Mouse (Mus musculus): Measurements from ENCODE around the gene Thoc5.

The Thoc5 gene

GRCm38 (mm10) chr11:4906231-4906630, 11.1 kb downstream of the Thoc5 start:
- DNase-seq (ENCODE audit: low spot score) = no peak

GRCm38 (mm10) chr11:4916068-4916467, 20.9 kb downstream of the Thoc5 start:
- DNase-seq (ENCODE audit: low spot score) = peak; percentile 39

GRCm38 (mm10) chr11:4921281-4921680, 26.2 kb downstream of the Thoc5 start:
- DNase-seq (ENCODE audit: low spot score) = no peak

GRCm38 (mm10) chr11:4921751-4922150, 26.6 kb downstream of the Thoc5 start:
- no peak for DNase-seq (ENCODE audit: low spot score)

- no peak for DNase-seq (ENCODE audit: low spot score)
Observed at GRCm38 (mm10) chr11:4927224-4927623, 32.1 kb downstream of the Thoc5 start.

GRCm38 (mm10) chr11:4931009-4931601, 36.0 kb downstream of the Thoc5 start:
- no peak for DNase-seq (ENCODE audit: low spot score)

GRCm38 (mm10) chr11:4936243-4936642, 41.1 kb downstream of the Thoc5 start:
- DNase-seq (ENCODE audit: low spot score) = no peak

- DNase-seq (ENCODE audit: low spot score) = no peak
Observed at GRCm38 (mm10) chr11:4946530-4946929, 51.4 kb downstream of the Thoc5 start.

GRCm38 (mm10) chr11:4946947-4947812, 52.1 kb downstream of the Thoc5 start:
- DNase-seq (ENCODE audit: low spot score) = peak; percentile 87

GRCm38 (mm10) chr11:4947813-4948174, 52.7 kb downstream of the Thoc5 start, which contains the start of gene Nefh:
TSS of gene Nefh (minus strand) at chr11:4948064.
- peak; percentile 5 for DNase-seq (ENCODE audit: low spot score)

- DNase-seq (ENCODE audit: low spot score) = no peak
Observed at GRCm38 (mm10) chr11:4948792-4949191, 53.7 kb downstream of the Thoc5 start.

GRCm38 (mm10) chr11:4949256-4950044, 54.3 kb downstream of the Thoc5 start:
- no peak for DNase-seq (ENCODE audit: low spot score)

- DNase-seq (ENCODE audit: low spot score) = no peak
Observed at GRCm38 (mm10) chr11:4953401-4953800, 58.3 kb downstream of the Thoc5 start.

GRCm38 (mm10) chr11:4953918-4954317, 58.8 kb downstream of the Thoc5 start:
- DNase-seq (ENCODE audit: low spot score) = no peak

- DNase-seq (ENCODE audit: low spot score) = no peak
Observed at GRCm38 (mm10) chr11:4963099-4963808, 68.1 kb downstream of the Thoc5 start.

GRCm38 (mm10) chr11:4966325-4966724, 71.2 kb downstream of the Thoc5 start:
- no peak for DNase-seq (ENCODE audit: low spot score)

- DNase-seq (ENCODE audit: low spot score) = no peak
Observed at GRCm38 (mm10) chr11:4966888-4967287, 71.8 kb downstream of the Thoc5 start.

GRCm38 (mm10) chr11:4967549-4967948, 72.4 kb downstream of the Thoc5 start:
- DNase-seq (ENCODE audit: low spot score) = no peak

GRCm38 (mm10) chr11:4968376-4968775, 73.3 kb downstream of the Thoc5 start:
- no peak for DNase-seq (ENCODE audit: low spot score)

- peak; percentile 49 for DNase-seq (ENCODE audit: low spot score)
Observed at GRCm38 (mm10) chr11:4972967-4973870, 78.1 kb downstream of the Thoc5 start.

- DNase-seq (ENCODE audit: low spot score) = no peak
Observed at GRCm38 (mm10) chr11:4973871-4974256, 78.7 kb downstream of the Thoc5 start.

Measured in T-cell, adult 2 months (primary cell).